Mouse (Mus musculus) hindbrain, embryonic 13.5 days (tissue): ENCODE data around the gene Tspan4. TPM values are rescaled to one million over a fixed set of nuclear protein-coding genes. Genes with fewer than 3 reads are reported as not detected.

ENCODE experiments used
- ATAC-seq: fragments of 200-750 bp; cut with Nextera tagmentation; 2 replicates; pipeline ENCODE4 v1.8.0; 2017; ENCODE audit warnings: moderate TSS enrichment; ENCODE audit not compliant: low FRiP score
- H3K27ac ChIP-seq: fragments of 300-500 bp; sonication (generic); 2 replicates; pipeline ENCODE4 v1.5.1; 2015; ENCODE audit warnings: inconsistent platforms, mild to moderate bottlenecking, moderate library complexity
- H3K27me3 ChIP-seq: fragments of 300-500 bp; sonication (generic); 2 replicates; pipeline ENCODE4 v1.6.1; 2015; ENCODE audit warnings: mild to moderate bottlenecking, inconsistent platforms
- H3K36me3 ChIP-seq: fragments of 300-500 bp; sonication (generic); 2 replicates; pipeline ENCODE4 v1.6.1; 2015; ENCODE audit warnings: mild to moderate bottlenecking, inconsistent platforms
- H3K4me1 ChIP-seq: fragments of 300-500 bp; sonication (generic); replicated peaks from 2 replicates; pipeline ENCODE4 v1.6.1; 2015; ENCODE audit warnings: inconsistent platforms
- H3K4me2 ChIP-seq: fragments of 300-500 bp; sonication (generic); 2 replicates; pipeline ENCODE4 v1.6.1; 2015; ENCODE audit warnings: inconsistent platforms, mild to moderate bottlenecking, moderate library complexity
- H3K4me3 ChIP-seq: fragments of 300-500 bp; sonication (generic); 2 replicates; pipeline ENCODE4 v1.5.1; 2015; ENCODE audit warnings: mild to moderate bottlenecking, inconsistent platforms
- H3K9ac ChIP-seq: fragments of 300-500 bp; sonication (generic); 2 replicates; pipeline ENCODE4 v1.6.1; 2015; ENCODE audit warnings: mild to moderate bottlenecking, inconsistent platforms
- H3K9me3 ChIP-seq: fragments of 300-500 bp; sonication (generic); 2 replicates; pipeline ENCODE4 v1.6.1; 2016; ENCODE audit warnings: inconsistent platforms
- WGBS: fragments of 180-500 bp; shearing (Covaris S2); methylation state at CpG from one replicate; pipeline ENCODE4 v1.1.7; 2015; 5-methylcytosine and 5-hydroxymethylcytosine counted together
- polyA plus RNA-seq: library from polyadenylated mRNA; unstranded; fragments of >200 nt; fragmentation: Nextera tagmentation; extraction: Ambion mirVana; gene quantifications from 2 replicates; pipeline ENCODE4 v1.2.1, GENCODE M21; 2015

The Tspan4 gene
- polyA plus RNA-seq, 1 experiment from 2014 or later = 34.1 TPM

DNA sequence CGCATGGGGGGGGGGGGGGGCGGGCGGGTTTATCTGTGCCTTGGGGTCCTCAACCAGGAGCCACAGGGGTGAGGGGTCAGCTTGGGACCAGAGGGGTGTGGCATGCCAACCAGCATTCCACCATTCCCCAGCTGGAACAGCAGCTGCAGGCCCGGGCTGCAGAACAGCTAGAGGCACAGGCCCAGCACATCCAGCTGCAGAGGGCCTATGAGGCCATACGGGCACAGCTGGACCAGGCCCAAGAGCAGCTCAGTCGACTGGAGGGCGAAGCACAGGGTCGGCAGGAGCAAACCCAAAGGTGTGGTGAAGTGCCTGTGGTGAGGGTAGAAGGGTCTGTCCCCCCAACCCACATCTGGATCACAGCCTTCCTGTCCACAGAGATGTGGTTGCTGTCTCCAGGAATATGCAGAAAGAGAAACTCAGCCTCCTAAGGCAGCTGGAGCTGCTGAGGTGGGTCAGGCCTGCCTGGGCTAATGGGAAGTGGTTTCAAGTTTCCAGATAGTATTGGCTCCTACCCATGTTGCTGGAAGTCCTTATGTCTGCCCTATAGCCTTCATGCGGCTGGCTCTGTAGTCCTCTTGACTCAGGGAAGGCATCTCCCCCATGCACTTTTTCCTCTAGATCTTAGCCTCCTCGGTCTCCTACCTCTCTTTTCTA is 9.5 kb upstream of the Tspan4 start:
- peaks cover 13% of the 10 kb centered on the region for H3K36me3 ChIP-seq
- H3K27me3 ChIP-seq = peaks cover 67% of the 10 kb centered on the region
- ATAC-seq = no peak
- H3K27ac ChIP-seq = no peak overlapping the region; the same call in 1 of the 2 replicates
- H3K9me3 ChIP-seq = no peaks in the 10 kb centered on the region
- peaks cover 62% of the 10 kb centered on the region for H3K4me1 ChIP-seq
- H3K4me2 ChIP-seq = peak overlapping the region; percentile 39
- H3K4me3 ChIP-seq = peak overlapping the region; percentile 5; the same call in 1 of the 2 replicates
- 40% methylated on average over 9 of the region's 10 CpGs for WGBS
- no peak overlapping the region; the same call in 1 of the 2 replicates for H3K9ac ChIP-seq

DNA sequence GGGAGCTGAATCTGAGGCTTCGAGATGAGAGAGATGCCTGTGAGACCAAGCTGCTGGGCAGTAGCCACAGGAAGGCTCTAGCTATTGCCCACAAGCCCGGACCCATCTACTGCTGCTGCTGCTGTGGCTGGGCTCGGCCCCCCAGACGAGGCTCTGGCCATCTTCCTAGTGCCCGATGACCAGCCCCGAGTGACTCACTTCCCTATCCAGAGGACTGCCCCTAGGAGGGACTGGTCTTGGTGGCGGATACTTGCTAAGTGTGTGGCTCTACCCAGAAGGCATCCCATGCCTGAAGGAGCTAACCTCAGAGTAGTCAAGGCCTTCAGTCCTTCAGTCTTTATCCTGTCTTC is 9.0 kb upstream of the Tspan4 start:
- Histone ChIP-seq H3K36me3 (peaks cover 18% of the 10 kb centered on the region), H3K4me3 (peak overlapping the region; percentile 5; the same call in 1 of the 2 replicates), H3K27me3 (peaks cover 62% of the 10 kb centered on the region), H3K9ac (no peak overlapping the region), H3K27ac (no peak overlapping the region), H3K9me3 (no peaks in the 10 kb centered on the region), H3K4me2 (no peak overlapping the region), H3K4me1 (peaks cover 65% of the 10 kb centered on the region)
- WGBS = 66% methylated on average over 7 of the region's 7 CpGs
- ATAC-seq = no peak

- Histone ChIP-seq H3K27me3 (peaks cover 56% of the 10 kb centered on the region), H3K9ac (peak overlapping the region; percentile 85), H3K9me3 (no peaks in the 10 kb centered on the region), H3K4me3 (peak overlapping the region; percentile 63), H3K36me3 (peaks cover 24% of the 10 kb centered on the region), H3K4me1 (peaks cover 63% of the 10 kb centered on the region), H3K4me2 (peak overlapping the region; percentile 72), H3K27ac (peak overlapping the region; percentile 95; the same call in 1 of the 2 replicates)
- WGBS = 60% methylated on average over 10 of the region's 10 CpGs
- ATAC-seq = no peak
These were observed 8.4 kb upstream of the Tspan4 start for GRCm38 (mm10) chr7:141466607-141467148.

- under 1% methylated on average over 52 of the region's 52 CpGs for WGBS
- Histone ChIP-seq H3K4me1 (peaks cover 57% of the 10 kb centered on the region), H3K9ac (peak within 1 kb of the TSS; percentile 85), H3K4me2 (peak within 1 kb of the TSS; percentile 72), H3K9me3 (no peaks in the 10 kb centered on the region), H3K4me3 (peak within 1 kb of the TSS; percentile 63), H3K27ac (peak within 1 kb of the TSS; percentile 95), H3K27me3 (peaks cover 48% of the 10 kb centered on the region), H3K36me3 (peaks cover 29% of the 10 kb centered on the region)
- ATAC-seq = peak; percentile 55
These were observed 7.6 kb upstream of the Tspan4 start, which contains the start of gene Cd151 for GRCm38 (mm10) chr7:141467230-141468030. TSS of gene Cd151 (plus strand) at chr7:141467392.

GRCm38 (mm10) chr7:141468164-141468521 is 6.9 kb upstream of the Tspan4 start:
- Histone ChIP-seq H3K9ac (peak overlapping the region; percentile 85), H3K27me3 (peaks cover 41% of the 10 kb centered on the region), H3K9me3 (no peaks in the 10 kb centered on the region), H3K36me3 (peaks cover 35% of the 10 kb centered on the region), H3K4me1 (peaks cover 61% of the 10 kb centered on the region), H3K27ac (peak overlapping the region; percentile 95), H3K4me2 (peak overlapping the region; percentile 72), H3K4me3 (peak overlapping the region; percentile 63)
- ATAC-seq = 0 out of 2 replicates have a peak, but pooled peaks have one; percentile 18
- WGBS = 18% methylated on average over 5 of the region's 5 CpGs

- Histone ChIP-seq H3K4me1 (peaks cover 66% of the 10 kb centered on the region), H3K9me3 (no peaks in the 10 kb centered on the region), H3K27me3 (peaks cover 36% of the 10 kb centered on the region), H3K27ac (peak overlapping the region; percentile 95), H3K9ac (peak overlapping the region; percentile 85), H3K4me2 (peak overlapping the region; percentile 72), H3K4me3 (peak overlapping the region; percentile 63), H3K36me3 (peaks cover 35% of the 10 kb centered on the region)
- peak; percentile 76 for ATAC-seq
- 16% methylated on average over 8 of the region's 8 CpGs for WGBS
These were observed 6.4 kb upstream of the Tspan4 start for GRCm38 (mm10) chr7:141468522-141469211.

DNA sequence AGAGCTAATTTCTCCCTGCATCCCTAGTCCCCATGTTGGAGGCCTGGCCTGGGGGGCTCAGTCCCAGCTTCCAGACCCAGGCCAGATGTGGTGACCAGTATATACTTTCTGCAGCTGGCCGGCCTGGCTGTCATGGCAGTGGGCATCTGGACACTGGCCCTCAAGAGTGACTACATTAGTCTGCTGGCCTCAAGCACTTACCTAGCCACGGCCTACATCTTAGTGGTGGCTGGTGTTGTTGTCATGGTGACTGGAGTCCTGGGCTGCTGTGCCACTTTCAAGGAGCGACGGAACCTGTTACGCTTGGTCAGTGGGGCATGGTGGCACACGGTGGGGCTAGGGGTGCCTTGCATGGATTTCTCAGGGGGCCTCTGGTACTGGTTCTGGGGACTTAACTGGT is 5.7 kb upstream of the Tspan4 start:
- peaks cover 35% of the 10 kb centered on the region for H3K36me3 ChIP-seq
- H3K4me3 ChIP-seq = peak overlapping the region; percentile 63
- H3K4me1 ChIP-seq = peaks cover 73% of the 10 kb centered on the region
- ATAC-seq = no peak
- peak overlapping the region; percentile 85 for H3K9ac ChIP-seq
- H3K9me3 ChIP-seq = no peaks in the 10 kb centered on the region
- WGBS = 68% methylated on average over 6 of the region's 6 CpGs
- H3K27me3 ChIP-seq = peaks cover 29% of the 10 kb centered on the region
- peak overlapping the region; percentile 72 for H3K4me2 ChIP-seq
- peak overlapping the region; percentile 95 for H3K27ac ChIP-seq

DNA sequence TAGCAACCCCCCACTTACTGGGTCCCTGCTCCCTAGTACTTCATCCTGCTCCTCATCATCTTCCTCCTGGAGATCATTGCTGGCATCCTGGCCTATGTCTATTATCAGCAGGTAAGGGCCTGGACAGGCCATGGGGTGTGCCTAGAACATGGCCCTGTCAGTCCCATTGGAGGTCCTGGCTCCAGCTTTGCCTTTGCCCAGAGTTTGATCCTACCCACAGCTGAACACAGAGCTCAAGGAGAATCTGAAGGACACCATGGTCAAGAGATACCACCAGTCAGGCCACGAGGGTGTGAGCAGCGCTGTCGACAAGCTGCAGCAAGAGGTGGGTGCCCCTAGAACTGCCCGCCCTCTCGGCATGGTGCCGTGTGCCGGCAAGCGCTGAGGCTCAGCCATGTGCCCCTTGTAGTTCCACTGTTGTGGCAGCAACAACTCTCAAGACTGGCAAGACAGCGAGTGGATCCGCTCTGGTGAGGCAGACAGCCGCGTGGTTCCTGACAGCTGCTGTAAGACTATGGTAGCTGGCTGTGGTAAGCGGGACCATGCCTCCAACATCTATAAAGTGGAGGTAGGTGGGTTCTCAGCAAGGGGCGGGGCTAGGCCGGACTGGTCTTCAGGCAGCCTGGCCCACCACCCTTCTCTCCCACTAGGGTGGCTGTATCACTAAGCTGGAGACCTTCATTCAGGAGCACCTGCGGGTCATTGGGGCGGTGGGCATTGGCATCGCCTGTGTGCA is 5.0 kb upstream of the Tspan4 start:
- Histone ChIP-seq H3K4me2 (peak overlapping the region; percentile 72), H3K9ac (peak overlapping the region; percentile 85; the same call in 1 of the 2 replicates), H3K36me3 (peaks cover 35% of the 10 kb centered on the region), H3K27ac (peak overlapping the region; percentile 95; the same call in 1 of the 2 replicates), H3K9me3 (no peaks in the 10 kb centered on the region), H3K4me3 (peak overlapping the region; percentile 63), H3K4me1 (peaks cover 69% of the 10 kb centered on the region), H3K27me3 (peaks cover 22% of the 10 kb centered on the region)
- no peak for ATAC-seq
- 91% methylated on average over 18 of the region's 18 CpGs for WGBS

GRCm38 (mm10) chr7:141470637-141470944 is 4.4 kb upstream of the Tspan4 start:
- H3K4me2 ChIP-seq = no peak overlapping the region
- H3K27ac ChIP-seq = no peak overlapping the region
- H3K4me3 ChIP-seq = no peak overlapping the region
- peaks cover 69% of the 10 kb centered on the region for H3K4me1 ChIP-seq
- 92% methylated on average over 10 of the region's 10 CpGs for WGBS
- H3K36me3 ChIP-seq = peaks cover 35% of the 10 kb centered on the region
- H3K9ac ChIP-seq = peak overlapping the region; percentile 85; the same call in 1 of the 2 replicates
- peaks cover 18% of the 10 kb centered on the region for H3K27me3 ChIP-seq
- no peaks in the 10 kb centered on the region for H3K9me3 ChIP-seq
- ATAC-seq = no peak

DNA sequence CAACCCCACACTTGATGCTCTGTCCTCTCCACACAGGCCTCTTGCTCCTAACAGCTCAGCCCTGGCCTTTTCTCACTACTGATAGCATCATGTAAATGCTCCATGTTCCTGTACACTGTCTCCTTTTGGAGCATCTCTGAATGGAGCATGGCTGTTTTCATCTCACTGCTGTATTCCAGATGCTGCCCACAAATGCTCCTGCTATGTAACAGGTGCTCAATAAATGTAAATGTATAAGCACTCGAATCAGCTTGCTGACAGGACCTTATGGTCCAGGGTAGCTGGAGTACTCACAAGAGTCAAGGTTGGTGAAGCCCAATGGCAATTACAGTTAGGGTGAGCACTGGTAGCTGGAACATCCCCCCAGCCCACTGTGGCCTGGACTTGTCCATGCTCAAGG is 3.8 kb upstream of the Tspan4 start:
- no peak overlapping the region for H3K27ac ChIP-seq
- H3K36me3 ChIP-seq = peaks cover 35% of the 10 kb centered on the region
- peaks cover 72% of the 10 kb centered on the region for H3K4me1 ChIP-seq
- peaks cover 18% of the 10 kb centered on the region for H3K27me3 ChIP-seq
- H3K4me3 ChIP-seq = no peak overlapping the region
- no peak for ATAC-seq
- H3K4me2 ChIP-seq = no peak overlapping the region
- H3K9me3 ChIP-seq = no peaks in the 10 kb centered on the region
- 94% methylated on average over 1 of the region's 1 CpGs for WGBS
- H3K9ac ChIP-seq = no peak overlapping the region

DNA sequence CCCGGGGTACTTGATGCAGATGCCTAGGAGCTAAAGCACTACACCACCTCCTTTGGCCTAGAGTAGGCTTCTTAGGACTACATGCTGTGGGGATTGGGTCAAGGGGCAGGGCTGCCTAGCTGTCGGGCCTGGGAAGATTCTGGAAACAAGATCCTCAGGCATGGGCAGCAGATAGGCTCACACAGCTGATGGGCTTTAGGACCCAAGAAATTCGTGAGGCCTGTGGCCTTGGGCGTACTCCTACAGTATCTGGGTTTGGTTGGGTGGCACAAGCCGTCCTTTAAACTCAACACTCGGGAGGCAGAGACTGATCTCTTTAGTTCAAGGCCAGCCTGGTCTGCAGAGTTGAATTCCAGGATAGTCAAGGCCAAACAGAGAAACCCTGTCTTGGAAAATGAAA is 2.8 kb upstream of the Tspan4 start:
- no peak for ATAC-seq
- Histone ChIP-seq H3K4me2 (no peak overlapping the region), H3K27ac (no peak overlapping the region), H3K9ac (0 out of 2 replicates have a peak overlapping the region, but pooled peaks have one; percentile 13), H3K27me3 (peaks cover 18% of the 10 kb centered on the region), H3K36me3 (peaks cover 35% of the 10 kb centered on the region), H3K4me3 (no peak overlapping the region), H3K9me3 (no peaks in the 10 kb centered on the region), H3K4me1 (peaks cover 72% of the 10 kb centered on the region)
- 83% methylated on average over 6 of the region's 6 CpGs for WGBS
